Mouse (Mus musculus) megakaryocyte, embryonic 14.5 days (primary cell): ENCODE measurements at regions not wholly inside any gene's neighbourhood (a gene's known extent, or its start where the extent isn't known, plus 50 kb on each side); places are given as distances from the start of the nearest gene placed in this dataset.

ENCODE experiments used
- H3K27me3 ChIP-seq: replicated peaks from 2 replicates; pipeline ENCODE3; 2012; ENCODE audit warnings: inconsistent platforms
- H3K36me3 ChIP-seq: replicated peaks from 2 replicates; pipeline ENCODE3; 2012; ENCODE audit warnings: low read length, inconsistent platforms, mixed read lengths
- H3K4me1 ChIP-seq: 2 replicates; pipeline ENCODE4 v1.6.1; 2012; ENCODE audit warnings: inconsistent platforms
- H3K4me3 ChIP-seq: replicated peaks from 2 replicates; pipeline ENCODE3; 2012; ENCODE audit warnings: moderate library complexity, mild to moderate bottlenecking, inconsistent platforms
- H3K9me3 ChIP-seq: 2 replicates; pipeline ENCODE4 v1.6.1; 2012; ENCODE audit warnings: inconsistent platforms
- FLI1 ChIP-seq: IDR thresholded peaks from 2 replicates; pipeline ENCODE4 v1.6.1; 2012; ENCODE audit warnings: low read length, inconsistent platforms, mixed read lengths
- GATA1 ChIP-seq: IDR thresholded peaks from 3 replicates; pipeline ENCODE4 v1.6.1; 2012; ENCODE audit warnings: mixed read lengths, low read length, inconsistent platforms, borderline replicate concordance

GRCm38 (mm10) chr17:62469367-62469766 is 411.8 kb downstream of the Efna5 start:
- Histone ChIP-seq H3K27me3 (no peaks in the 10 kb centered on the region), H3K4me3 (no peak overlapping the region), H3K4me1 (no peaks in the 10 kb centered on the region), H3K36me3 (no peaks in the 10 kb centered on the region), H3K9me3 (0 out of 2 replicates have a peak, but pooled peaks cover 12% of the 10 kb centered on the region)
- TF ChIP-seq GATA1 (no peak), FLI1 (no peak)

DNA sequence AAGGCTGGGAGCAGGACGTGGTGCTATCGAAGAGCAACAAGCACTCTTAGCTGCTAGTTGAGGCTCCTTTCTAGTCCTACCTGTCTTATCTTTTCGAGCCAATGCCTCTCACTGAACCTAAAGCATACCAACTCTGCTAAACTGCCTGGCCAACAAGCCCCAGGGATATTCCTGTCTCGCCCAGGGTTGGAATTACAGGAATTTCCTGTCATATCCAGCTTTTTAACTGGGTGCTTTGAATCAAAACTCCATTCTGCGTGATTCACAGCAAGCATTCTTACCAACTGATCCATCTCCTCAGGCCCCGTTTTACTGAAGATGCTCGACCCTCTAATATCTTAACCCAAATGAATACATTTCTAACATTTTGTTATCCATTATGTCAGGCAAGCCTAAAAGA is 412.3 kb downstream of the Efna5 start:
- Histone ChIP-seq H3K4me3 (no peak overlapping the region), H3K9me3 (peaks cover 12% of the 10 kb centered on the region; the same call in 1 of the 2 replicates), H3K36me3 (no peaks in the 10 kb centered on the region), H3K4me1 (no peaks in the 10 kb centered on the region), H3K27me3 (no peaks in the 10 kb centered on the region)
- TF ChIP-seq FLI1, result no peak
- no peak for TF ChIP-seq GATA1

- TF ChIP-seq FLI1, result no peak
- no peak for TF ChIP-seq GATA1
- H3K36me3 ChIP-seq, result no peaks in the 10 kb centered on the region
- no peaks in the 10 kb centered on the region for H3K27me3 ChIP-seq
- H3K4me1 ChIP-seq, result no peaks in the 10 kb centered on the region
- peaks cover 10% of the 10 kb centered on the region; the same call in 1 of the 2 replicates for H3K9me3 ChIP-seq
- no peak overlapping the region for H3K4me3 ChIP-seq
These were observed 414.0 kb downstream of the Efna5 start for GRCm38 (mm10) chr17:62467072-62467471.

DNA sequence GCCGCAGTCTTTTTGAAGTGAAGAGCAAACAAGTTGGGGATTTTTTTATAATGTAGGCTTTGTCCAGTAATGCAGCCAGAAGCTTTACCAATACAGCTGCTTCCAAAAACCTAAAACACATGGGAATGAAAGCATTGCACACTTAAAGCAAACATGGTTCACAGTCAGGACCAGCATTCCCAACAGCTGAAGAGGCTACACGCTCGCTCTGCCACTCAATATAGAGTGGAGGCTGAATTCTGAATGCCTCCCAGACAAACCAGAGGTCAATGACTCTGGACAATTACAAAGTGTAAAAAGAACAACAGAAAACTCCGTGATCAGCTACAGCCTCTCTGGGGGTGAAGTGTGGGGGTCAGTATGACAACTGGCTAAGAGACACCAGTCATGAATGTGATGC is 416.1 kb downstream of the Efna5 start:
- H3K9me3 ChIP-seq, result peaks cover 4% of the 10 kb centered on the region; the same call in 1 of the 2 replicates
- no peaks in the 10 kb centered on the region for H3K36me3 ChIP-seq
- no peak overlapping the region for H3K4me3 ChIP-seq
- no peaks in the 10 kb centered on the region for H3K4me1 ChIP-seq
- no peaks in the 10 kb centered on the region for H3K27me3 ChIP-seq
- no peak for TF ChIP-seq FLI1
- no peak for TF ChIP-seq GATA1

DNA sequence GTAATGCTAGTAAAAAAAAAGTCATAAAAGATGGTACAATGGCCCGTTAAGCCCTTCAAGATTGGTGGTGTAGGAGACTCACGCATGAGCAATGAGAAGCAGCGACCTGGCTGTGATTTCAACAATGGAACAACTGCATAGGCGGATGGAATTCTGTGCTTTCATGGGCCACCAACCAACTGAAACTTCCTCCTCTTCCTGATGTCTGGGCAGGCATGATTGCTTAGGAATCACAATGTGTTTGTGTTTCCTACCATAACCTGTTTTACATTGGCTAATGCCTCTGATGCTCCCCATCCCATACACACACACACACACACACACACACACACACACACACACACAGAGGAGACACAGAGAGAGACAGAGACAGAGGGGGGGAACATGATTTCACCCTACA is 416.9 kb downstream of the Efna5 start:
- Histone ChIP-seq H3K27me3 (no peaks in the 10 kb centered on the region), H3K36me3 (no peaks in the 10 kb centered on the region), H3K4me3 (no peak overlapping the region), H3K9me3 (peaks cover 4% of the 10 kb centered on the region; the same call in 1 of the 2 replicates), H3K4me1 (no peaks in the 10 kb centered on the region)
- TF ChIP-seq FLI1, result no peak
- no peak for TF ChIP-seq GATA1

GRCm38 (mm10) chr17:62461304-62462245 is 419.5 kb downstream of the Efna5 start:
- Histone ChIP-seq H3K9me3 (no peaks in the 10 kb centered on the region; the same call in 1 of the 2 replicates), H3K27me3 (no peaks in the 10 kb centered on the region), H3K36me3 (no peaks in the 10 kb centered on the region), H3K4me3 (no peak overlapping the region), H3K4me1 (no peaks in the 10 kb centered on the region)
- TF ChIP-seq GATA1, result no peak
- TF ChIP-seq FLI1, result no peak

- Histone ChIP-seq H3K4me1 (no peaks in the 10 kb centered on the region), H3K36me3 (no peaks in the 10 kb centered on the region), H3K9me3 (no peaks in the 10 kb centered on the region; the same call in 1 of the 2 replicates), H3K27me3 (no peaks in the 10 kb centered on the region), H3K4me3 (no peak overlapping the region)
- TF ChIP-seq FLI1 (no peak), GATA1 (no peak)
These were observed 422.2 kb downstream of the Efna5 start for GRCm38 (mm10) chr17:62458964-62459363.

DNA sequence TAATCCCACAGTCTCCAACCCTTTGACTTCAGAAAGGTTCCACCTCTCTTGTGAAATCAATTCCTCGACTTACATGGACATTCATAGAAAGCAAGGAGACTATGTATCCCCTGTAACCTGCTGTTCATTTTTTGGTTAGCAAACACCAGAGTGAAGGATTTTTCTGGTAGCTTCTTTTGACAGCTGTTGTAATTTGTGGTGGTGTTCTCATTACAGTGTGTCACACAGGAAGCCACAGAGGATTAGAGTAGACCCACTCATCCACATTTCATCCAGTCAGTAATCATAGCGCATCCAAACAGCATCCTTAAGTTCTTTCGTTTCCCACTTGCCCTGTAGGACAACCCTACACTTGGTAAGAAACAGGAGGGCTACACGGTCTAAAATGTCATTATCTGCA is 443.1 kb downstream of the Efna5 start:
- no peak for TF ChIP-seq FLI1
- no peak for TF ChIP-seq GATA1

GRCm38 (mm10) chr17:62436044-62436443 is 445.1 kb downstream of the Efna5 start:
- no peaks in the 10 kb centered on the region for H3K27me3 ChIP-seq
- H3K36me3 ChIP-seq, result no peaks in the 10 kb centered on the region
- H3K9me3 ChIP-seq, result no peaks in the 10 kb centered on the region
- no peak for TF ChIP-seq FLI1
- no peak for TF ChIP-seq GATA1
- H3K4me1 ChIP-seq, result no peaks in the 10 kb centered on the region
- no peak overlapping the region for H3K4me3 ChIP-seq

More for the DNA sequence above, 443.1 kb downstream of the Efna5 start:
- no peak overlapping the region for H3K4me3 ChIP-seq
- H3K4me1 ChIP-seq, result no peaks in the 10 kb centered on the region
- no peaks in the 10 kb centered on the region for H3K27me3 ChIP-seq
- no peaks in the 10 kb centered on the region for H3K36me3 ChIP-seq
- no peaks in the 10 kb centered on the region for H3K9me3 ChIP-seq

GRCm38 (mm10) chr17:62423476-62424385 is 457.4 kb downstream of the Efna5 start:
- Histone ChIP-seq H3K27me3 (no peaks in the 10 kb centered on the region), H3K9me3 (no peaks in the 10 kb centered on the region), H3K36me3 (no peaks in the 10 kb centered on the region), H3K4me1 (no peaks in the 10 kb centered on the region), H3K4me3 (no peak overlapping the region)
- TF ChIP-seq GATA1 (no peak), FLI1 (no peak)
